Mouse (Mus musculus) neural tube, embryonic 14.5 days (tissue): ENCODE measurements around the gene Jmjd7. TPM values are rescaled to one million over a fixed set of nuclear protein-coding genes. Genes with fewer than 3 reads are reported as not detected.

Experiments used
- ATAC-seq: fragments of 200-750 bp; cut with Nextera tagmentation; 2 replicates; pipeline ENCODE4 v1.8.0; 2017; ENCODE audit warnings: low read depth, mild to moderate bottlenecking, moderate TSS enrichment, moderate library complexity
- H3K27ac ChIP-seq: fragments of 300-500 bp; sonication (generic); 2 replicates; pipeline ENCODE4 v1.5.1; 2014; ENCODE audit warnings: low read depth, mild to moderate bottlenecking, control low read depth, low read length, moderate library complexity, mixed read lengths
- H3K27me3 ChIP-seq: fragments of 300-500 bp; sonication (generic); 2 replicates; pipeline ENCODE4 v1.6.1; 2014; ENCODE audit warnings: low read length; ENCODE audit not compliant: control insufficient read depth, insufficient read depth
- H3K36me3 ChIP-seq: fragments of 300-500 bp; sonication (generic); 2 replicates; pipeline ENCODE4 v1.6.1; 2014; ENCODE audit warnings: low read length, mixed read lengths; ENCODE audit not compliant: control insufficient read depth, insufficient read depth
- H3K4me1 ChIP-seq: fragments of 300-500 bp; sonication (generic); 2 replicates; pipeline ENCODE4 v1.6.1; 2014; ENCODE audit warnings: low read length; ENCODE audit not compliant: control insufficient read depth, insufficient read depth
- H3K4me2 ChIP-seq: fragments of 300-500 bp; sonication (generic); 2 replicates; pipeline ENCODE4 v1.6.1; 2014; ENCODE audit warnings: mild to moderate bottlenecking, low read depth, low read length, control low read depth
- H3K4me3 ChIP-seq: fragments of 300-500 bp; sonication (generic); 2 replicates; pipeline ENCODE4 v1.5.1; 2014; ENCODE audit warnings: low read depth, low read length, control low read depth, mixed read lengths
- H3K9ac ChIP-seq: fragments of 300-500 bp; sonication (generic); replicated peaks from 2 replicates; pipeline ENCODE4 v1.6.1; 2014; ENCODE audit warnings: low read depth, mild to moderate bottlenecking, control low read depth, low read length, mixed read lengths
- H3K9me3 ChIP-seq: fragments of 300-500 bp; sonication (generic); 2 replicates; pipeline ENCODE4 v1.6.1; 2016; ENCODE audit warnings: low read length; ENCODE audit not compliant: control insufficient read depth
- WGBS: fragments of 180-500 bp; shearing (Covaris S2); extraction: QIAGEN DNeasy Blood & Tissue Kit; methylation state at CpG from one replicate; pipeline ENCODE4 v1.1.7; 2014; 5-methylcytosine and 5-hydroxymethylcytosine counted together
- polyA plus RNA-seq: library from polyadenylated mRNA; unstranded; fragments of >200 nt; fragmentation: Nextera tagmentation; extraction: Ambion mirVana; gene quantifications from 2 replicates; pipeline ENCODE4 v1.2.1, GENCODE M21; 2014

Jmjd7 gene
- polyA plus RNA-seq, 1 experiment from 2014 or later = 25.3 TPM

GRCm38 (mm10) chr2:120049632-120050274, 22.5 kb downstream of the Jmjd7 start:
- Histone ChIP-seq H3K4me3 (no peak overlapping the region), H3K36me3 (no peaks in the 10 kb centered on the region), H3K27ac (no peak overlapping the region), H3K4me1 (no peaks in the 10 kb centered on the region), H3K9ac (no peak overlapping the region), H3K27me3 (no peaks in the 10 kb centered on the region), H3K4me2 (no peak overlapping the region), H3K9me3 (no peaks in the 10 kb centered on the region)
- WGBS = 60% methylated on average over 10 of the region's 10 CpGs
- no peak for ATAC-seq

- no peak overlapping the region for H3K9ac ChIP-seq
- H3K27me3 ChIP-seq = no peaks in the 10 kb centered on the region
- no peaks in the 10 kb centered on the region for H3K9me3 ChIP-seq
- WGBS = 73% methylated on average over 6 of the region's 6 CpGs
- no peak for ATAC-seq
- H3K27ac ChIP-seq = no peak overlapping the region
- no peak overlapping the region for H3K4me2 ChIP-seq
- H3K36me3 ChIP-seq = no peaks in the 10 kb centered on the region
- no peaks in the 10 kb centered on the region for H3K4me1 ChIP-seq
- H3K4me3 ChIP-seq = no peak overlapping the region
Measured at GRCm38 (mm10) chr2:120051405-120051804, 24.1 kb downstream of the Jmjd7 start.

- no peak for ATAC-seq
- Histone ChIP-seq H3K4me2 (no peak overlapping the region), H3K27ac (no peak overlapping the region), H3K27me3 (no peaks in the 10 kb centered on the region), H3K9ac (no peak overlapping the region), H3K9me3 (no peaks in the 10 kb centered on the region), H3K4me3 (no peak overlapping the region), H3K4me1 (no peaks in the 10 kb centered on the region), H3K36me3 (no peaks in the 10 kb centered on the region)
- 92% methylated on average over 12 of the region's 12 CpGs for WGBS
Measured at GRCm38 (mm10) chr2:120054771-120055552, 27.7 kb downstream of the Jmjd7 start.

- H3K9ac ChIP-seq = no peak overlapping the region
- no peak for ATAC-seq
- WGBS = 90% methylated on average over 10 of the region's 10 CpGs
Measured at GRCm38 (mm10) chr2:120055923-120056322, 28.6 kb downstream of the Jmjd7 start.

GRCm38 (mm10) chr2:120058818-120059217, 31.5 kb downstream of the Jmjd7 start:
- Histone ChIP-seq H3K9ac (no peak overlapping the region), H3K4me2 (no peak overlapping the region), H3K9me3 (no peaks in the 10 kb centered on the region), H3K27me3 (no peaks in the 10 kb centered on the region), H3K4me3 (no peak overlapping the region), H3K27ac (no peak overlapping the region), H3K36me3 (no peaks in the 10 kb centered on the region), H3K4me1 (no peaks in the 10 kb centered on the region)
- no peak for ATAC-seq
- WGBS = 87% methylated on average over 4 of the region's 4 CpGs

More at GRCm38 (mm10) chr2:120055923-120056322, 28.6 kb downstream of the Jmjd7 start:
- Histone ChIP-seq H3K4me1 (no peaks in the 10 kb centered on the region), H3K27ac (no peak overlapping the region), H3K27me3 (no peaks in the 10 kb centered on the region), H3K4me2 (no peak overlapping the region), H3K9me3 (no peaks in the 10 kb centered on the region), H3K36me3 (no peaks in the 10 kb centered on the region), H3K4me3 (no peak overlapping the region)

- no peaks in the 10 kb centered on the region for H3K9me3 ChIP-seq
- WGBS = 85% methylated on average over 3 of the region's 3 CpGs
- H3K36me3 ChIP-seq = no peaks in the 10 kb centered on the region
- no peak overlapping the region for H3K9ac ChIP-seq
- no peaks in the 10 kb centered on the region for H3K4me1 ChIP-seq
- H3K4me3 ChIP-seq = no peak overlapping the region
- no peak overlapping the region for H3K4me2 ChIP-seq
- no peak overlapping the region for H3K27ac ChIP-seq
- no peaks in the 10 kb centered on the region for H3K27me3 ChIP-seq
- no peak for ATAC-seq
Measured at GRCm38 (mm10) chr2:120059466-120059865, 32.2 kb downstream of the Jmjd7 start.

GRCm38 (mm10) chr2:120060190-120060589, 32.9 kb downstream of the Jmjd7 start:
- Histone ChIP-seq H3K9ac (no peak overlapping the region), H3K27me3 (no peaks in the 10 kb centered on the region), H3K9me3 (no peaks in the 10 kb centered on the region), H3K27ac (no peak overlapping the region), H3K4me3 (no peak overlapping the region), H3K36me3 (no peaks in the 10 kb centered on the region), H3K4me1 (no peaks in the 10 kb centered on the region), H3K4me2 (no peak overlapping the region)
- WGBS = 72% methylated on average over 6 of the region's 6 CpGs
- ATAC-seq = no peak

- Histone ChIP-seq H3K9me3 (no peaks in the 10 kb centered on the region), H3K27ac (no peak overlapping the region), H3K4me3 (no peak overlapping the region), H3K36me3 (no peaks in the 10 kb centered on the region), H3K27me3 (no peaks in the 10 kb centered on the region), H3K4me1 (no peaks in the 10 kb centered on the region), H3K9ac (no peak overlapping the region), H3K4me2 (no peak overlapping the region)
- ATAC-seq = no peak
- WGBS = 65% methylated on average over 9 of the region's 9 CpGs
Measured at GRCm38 (mm10) chr2:120060651-120061050, 33.4 kb downstream of the Jmjd7 start.

- Histone ChIP-seq H3K27me3 (no peaks in the 10 kb centered on the region), H3K4me2 (no peak overlapping the region), H3K9ac (no peak overlapping the region), H3K4me1 (no peaks in the 10 kb centered on the region), H3K27ac (no peak overlapping the region), H3K4me3 (no peak overlapping the region), H3K36me3 (no peaks in the 10 kb centered on the region), H3K9me3 (no peaks in the 10 kb centered on the region)
- 85% methylated on average over 8 of the region's 8 CpGs for WGBS
- no peak for ATAC-seq
Measured at GRCm38 (mm10) chr2:120062248-120062647, 35.0 kb downstream of the Jmjd7 start.
